Mouse (Mus musculus) CH12.LX (cell line): ENCODE measurements around the gene Cfap44. TPM values are rescaled to one million over a fixed set of nuclear protein-coding genes. Genes with fewer than 3 reads are reported as not detected.

Source experiments
- DNase-seq: peaks from one replicate; pipeline ENCODE4 v3.0.0-alpha.2; 2013; ENCODE audit errors: extremely low read depth
- H3K27ac ChIP-seq: 2 replicates; pipeline ENCODE4 v1.5.1; 2012; ENCODE audit warnings: low read depth, mild to moderate bottlenecking, control low read depth, moderate library complexity; ENCODE audit not compliant: insufficient read depth
- H3K27me3 ChIP-seq: replicated peaks from 2 replicates; pipeline ENCODE3; 2012; ENCODE audit warnings: inconsistent platforms
- H3K36me3 ChIP-seq, 2 experiments: replicated peaks in 1 of 2; 2 replicates each; pipeline versions ENCODE3 to v1.6.1; 2012; ENCODE audit warnings: inconsistent platforms in 1 of 2, low read length in 1 of 2, mild to moderate bottlenecking in 1 of 2, mixed read lengths in 1 of 2, moderate library complexity in 1 of 2; ENCODE audit not compliant: control insufficient read depth in 1 of 2, insufficient read depth in 1 of 2
- H3K4me1 ChIP-seq, 2 experiments: 2 replicates each; pipeline ENCODE4 v1.6.1; 2012; ENCODE audit warnings: inconsistent platforms in 1 of 2, moderate library complexity in 1 of 2; ENCODE audit not compliant: insufficient read depth in 2 of 2, control insufficient read depth in 1 of 2
- H3K4me2 ChIP-seq: 2 replicates; pipeline ENCODE4 v1.6.1; 2012; ENCODE audit warnings: low read depth, mild to moderate bottlenecking, control low read depth; ENCODE audit not compliant: poor library complexity, insufficient read depth, severe bottlenecking
- H3K4me3 ChIP-seq, 3 experiments: fragments of 150-350 bp in 1 of 3; sonication (generic) in 1 of 3; replicated peaks in 1 of 3; 2 replicates each; pipeline versions ENCODE3 to v1.5.1; 2011 to 2012; ENCODE audit warnings: low read depth in 2 of 3, low read length in 2 of 3, mild to moderate bottlenecking in 2 of 3, moderate library complexity in 2 of 3, control low read depth in 1 of 3, improper control_type of control experiment in 1 of 3, inconsistent platforms in 1 of 3, mixed read lengths in 1 of 3; ENCODE audit not compliant: poor library complexity in 1 of 3
- H3K79me2 ChIP-seq: replicated peaks from 2 replicates; pipeline ENCODE4 v1.6.1; 2012; ENCODE audit warnings: mild to moderate bottlenecking, moderate library complexity; ENCODE audit not compliant: control insufficient read depth, poor library complexity, insufficient read depth, severe bottlenecking; ENCODE audit errors: extremely low read depth
- H3K9ac ChIP-seq: 2 replicates; pipeline ENCODE4 v1.6.1; 2012; ENCODE audit warnings: low read depth, mild to moderate bottlenecking, control low read depth, moderate library complexity; ENCODE audit not compliant: insufficient read depth
- H3K9me3 ChIP-seq: replicated peaks from 2 replicates; pipeline ENCODE3; 2012; ENCODE audit warnings: low read length, inconsistent platforms, mixed read lengths
- BHLHE40 ChIP-seq: IDR thresholded peaks from 2 replicates; pipeline ENCODE4 v1.6.1; 2011; ENCODE audit warnings: mild to moderate bottlenecking, low read depth, low read length, improper control_type of control experiment
- CHD1 ChIP-seq: IDR thresholded peaks from 2 replicates; pipeline ENCODE4 v1.6.1; 2012; ENCODE audit warnings: low read depth, low read length, improper control_type of control experiment, inconsistent platforms
- CHD2 ChIP-seq: IDR thresholded peaks from 2 replicates; pipeline ENCODE4 v1.6.1; 2011; ENCODE audit warnings: low read length, improper control_type of control experiment
- CTCF ChIP-seq, 2 experiments: IDR thresholded peaks in 1 of 2; conservative IDR thresholded peaks in 1 of 2; 2 replicates each; pipeline ENCODE4 v1.5.1; 2011 to 2012; ENCODE audit warnings: low read depth in 2 of 2, low read length in 2 of 2, improper control_type of control experiment in 1 of 2, inconsistent platforms in 1 of 2, mild to moderate bottlenecking in 1 of 2, moderate library complexity in 1 of 2
- E2F4 ChIP-seq: IDR thresholded peaks from 2 replicates; pipeline ENCODE4 v1.6.1; 2011; ENCODE audit warnings: low read depth, low read length, improper control_type of control experiment; ENCODE audit not compliant: insufficient replicate concordance
- ELF1 ChIP-seq: IDR thresholded peaks from 2 replicates; pipeline ENCODE4 v1.6.1; 2014; ENCODE audit warnings: low read depth, mild to moderate bottlenecking, inconsistent platforms, low read length, improper control_type of control experiment
- EP300 ChIP-seq: IDR thresholded peaks from 2 replicates; pipeline ENCODE4 v1.6.1; 2011; ENCODE audit warnings: low read length, improper control_type of control experiment
- ETS1 ChIP-seq: conservative IDR thresholded peaks from 2 replicates; pipeline ENCODE4 v1.6.1; 2012; ENCODE audit warnings: low read depth, mild to moderate bottlenecking, inconsistent platforms, low read length, improper control_type of control experiment, moderate library complexity
- GABPA ChIP-seq: IDR thresholded peaks from 2 replicates; pipeline ENCODE4 v1.6.1; 2012; ENCODE audit warnings: low read depth, low read length, improper control_type of control experiment, inconsistent platforms; ENCODE audit not compliant: insufficient replicate concordance
- HCFC1 ChIP-seq: IDR thresholded peaks from 2 replicates; pipeline ENCODE4 v1.6.1; 2012; ENCODE audit warnings: low read depth, mild to moderate bottlenecking, inconsistent platforms, low read length, improper control_type of control experiment
- IRF4 ChIP-seq: IDR thresholded peaks from 2 replicates; pipeline ENCODE4 v1.6.1; 2014; ENCODE audit warnings: low read depth, mild to moderate bottlenecking, inconsistent platforms, low read length, improper control_type of control experiment
- JUN ChIP-seq: IDR thresholded peaks from 2 replicates; pipeline ENCODE4 v1.6.1; 2011; ENCODE audit warnings: low read depth, mild to moderate bottlenecking, low read length, improper control_type of control experiment, moderate library complexity; ENCODE audit not compliant: insufficient read depth
- JUND ChIP-seq: conservative IDR thresholded peaks from 2 replicates; pipeline ENCODE4 v1.6.1; 2011; ENCODE audit warnings: low read depth, low read length, improper control_type of control experiment
- KAT2A ChIP-seq: IDR thresholded peaks from 2 replicates; pipeline ENCODE4 v1.6.1; 2012; ENCODE audit warnings: low read length, improper control_type of control experiment, inconsistent platforms; ENCODE audit not compliant: insufficient replicate concordance
- MAFK ChIP-seq: IDR thresholded peaks from 2 replicates; pipeline ENCODE4 v1.6.1; 2011; ENCODE audit warnings: low read length, improper control_type of control experiment; ENCODE audit not compliant: insufficient replicate concordance
- MAX ChIP-seq: IDR thresholded peaks from 2 replicates; pipeline ENCODE4 v1.6.1; 2011; ENCODE audit warnings: low read length, improper control_type of control experiment
- MAZ ChIP-seq: IDR thresholded peaks from 2 replicates; pipeline ENCODE4 v1.6.1; 2012; ENCODE audit warnings: low read depth, mild to moderate bottlenecking, inconsistent platforms, low read length, improper control_type of control experiment, moderate library complexity
- MEF2A ChIP-seq: IDR thresholded peaks from 2 replicates; pipeline ENCODE4 v1.6.1; 2014; ENCODE audit warnings: low read depth, mild to moderate bottlenecking, inconsistent platforms, low read length, improper control_type of control experiment, borderline replicate concordance
- MXI1 ChIP-seq: IDR thresholded peaks from 2 replicates; pipeline ENCODE4 v1.6.1; 2011; ENCODE audit warnings: mild to moderate bottlenecking, low read depth, low read length, improper control_type of control experiment
- MYC ChIP-seq: IDR thresholded peaks from 2 replicates; pipeline ENCODE4 v1.6.1; 2011; ENCODE audit warnings: low read depth, mild to moderate bottlenecking, improper control_type of control experiment, low read length
- NELFE ChIP-seq: IDR thresholded peaks from 2 replicates; pipeline ENCODE4 v1.6.1; 2011; ENCODE audit warnings: low read depth, low read length, improper control_type of control experiment
- NRF1 ChIP-seq: IDR thresholded peaks from 2 replicates; pipeline ENCODE4 v1.6.1; 2014; ENCODE audit warnings: low read depth, mild to moderate bottlenecking, inconsistent platforms, low read length, improper control_type of control experiment, moderate library complexity
- PAX5 ChIP-seq: IDR thresholded peaks from 2 replicates; pipeline ENCODE4 v1.6.1; 2012; ENCODE audit warnings: low read length, inconsistent platforms, mixed read lengths
- POLR2A ChIP-seq: IDR thresholded peaks from 2 replicates; pipeline ENCODE4 v1.6.1; 2011; ENCODE audit warnings: low read depth, mild to moderate bottlenecking, improper control_type of control experiment, low read length
- POLR2AphosphoS2 ChIP-seq: IDR thresholded peaks from 2 replicates; pipeline ENCODE4 v1.6.1; 2011; ENCODE audit warnings: low read depth, low read length, improper control_type of control experiment
- RAD21 ChIP-seq: IDR thresholded peaks from 2 replicates; pipeline ENCODE4 v1.6.1; 2011; ENCODE audit warnings: low read depth, mild to moderate bottlenecking, low read length, improper control_type of control experiment, moderate library complexity
- SIN3A ChIP-seq: IDR thresholded peaks from 2 replicates; pipeline ENCODE4 v1.6.1; 2012; ENCODE audit warnings: low read length, improper control_type of control experiment, inconsistent platforms
- SMC3 ChIP-seq: IDR thresholded peaks from 2 replicates; pipeline ENCODE4 v1.6.1; 2011; ENCODE audit warnings: low read depth, low read length, improper control_type of control experiment
- TBP ChIP-seq: conservative IDR thresholded peaks from 2 replicates; pipeline ENCODE4 v1.6.1; 2011; ENCODE audit warnings: low read depth, low read length, improper control_type of control experiment
- TCF12 ChIP-seq: IDR thresholded peaks from 2 replicates; pipeline ENCODE4 v1.6.1; 2014; ENCODE audit warnings: low read depth, mild to moderate bottlenecking, inconsistent platforms, low read length, improper control_type of control experiment
- UBTF ChIP-seq: IDR thresholded peaks from 2 replicates; pipeline ENCODE4 v1.6.1; 2012; ENCODE audit warnings: low read depth, mild to moderate bottlenecking, inconsistent platforms, low read length, improper control_type of control experiment, moderate library complexity
- USF1 ChIP-seq: IDR thresholded peaks from 2 replicates; pipeline ENCODE4 v1.6.1; 2014; ENCODE audit warnings: low read depth, mild to moderate bottlenecking, inconsistent platforms, low read length, improper control_type of control experiment
- ZKSCAN1 ChIP-seq: IDR thresholded peaks from 2 replicates; pipeline ENCODE4 v1.6.1; 2012; ENCODE audit warnings: low read depth, inconsistent platforms, low read length, improper control_type of control experiment, borderline replicate concordance
- ZMIZ1 ChIP-seq: IDR thresholded peaks from 2 replicates; pipeline ENCODE4 v1.6.1; 2012; ENCODE audit warnings: low read depth, mild to moderate bottlenecking, inconsistent platforms, low read length, improper control_type of control experiment
- dilution Hi-C: fragments of 300-500 bp; cut with MboI; formaldehyde crosslinking; loops from 2 replicates; pipeline ENCODE4 v1.14.3; 2020; ENCODE audit warnings: low sequenced_read_pairs; ENCODE audit not compliant: extremely low pct_unique_long_range_greater_than_20kb, extremely low pct_ligation_motif_present
- in situ Hi-C: fragments of 300-500 bp; cut with MboI; formaldehyde crosslinking; loops from 3 replicates; pipeline ENCODE4 v1.14.3; 2019; ENCODE audit warnings: low sequenced_read_pairs, low pct_ligation_motif_present, low pct_unique_long_range_greater_than_20kb, mixed read lengths
- polyA plus RNA-seq: library from polyadenylated mRNA; unstranded; fragments of >175 nt; gene quantifications from 2 replicates; pipeline ENCODE4 v1.2.1, GENCODE M21; 2012; ENCODE audit warnings: low read depth; ENCODE audit not compliant: insufficient read length
- total RNA-seq, 2 experiments: library from RNA; depleted of rRNA; stranded (reverse); fragments of 300-350 nt in 1 of 2; fragments of >200 nt in 1 of 2; gene quantifications; 2 replicates each; pipeline ENCODE4 v1.2.3; 2012 to 2014

The Cfap44 gene
- total RNA-seq (2012; rRNA removed) (not detected in 2 replicates), total RNA-seq (2014; rRNA removed) (not detected in 2 replicates), polyA plus RNA-seq (not detected in 2 replicates)

DNA sequence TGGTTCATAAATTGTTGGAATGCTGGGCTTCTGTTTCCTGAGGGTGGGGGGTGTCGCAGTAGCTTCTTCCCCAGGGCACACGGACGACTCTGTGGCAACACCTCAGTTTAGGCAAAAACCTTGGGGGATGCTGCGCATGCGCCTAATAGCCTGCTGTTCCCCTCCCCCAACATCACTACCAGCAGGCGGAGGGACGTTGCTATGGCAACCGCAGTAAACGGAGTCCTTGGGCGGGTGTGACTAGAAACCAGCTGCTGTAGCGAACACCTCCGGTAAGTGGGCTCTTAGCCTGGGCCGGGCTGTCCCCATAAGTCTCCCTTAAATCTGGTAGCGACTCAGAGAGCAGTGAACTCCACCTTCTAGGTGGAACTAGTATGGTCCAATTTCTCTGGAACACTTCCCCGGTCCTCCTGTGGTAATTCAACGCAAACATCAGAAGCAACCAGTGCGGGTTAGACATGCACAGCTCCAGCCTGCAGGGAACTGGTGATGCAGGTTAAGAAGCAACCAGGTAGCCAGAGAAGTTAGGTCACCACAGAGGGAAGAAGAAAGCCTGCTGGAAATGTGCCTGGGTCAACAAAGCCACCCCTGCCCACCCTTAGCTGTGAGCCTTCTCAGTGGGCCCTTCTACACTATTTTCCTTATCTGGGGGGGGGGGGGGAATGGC, at the start of gene Cfap44:
Cfap44 (plus strand) TSS at position 220 of the 667 bp plus-strand sequence.
- in situ Hi-C loops: no loop called here
- Histone ChIP-seq H3K9ac (peak within 1 kb of the TSS; percentile 37), H3K9me3 (peaks cover 6% of the 10 kb centered on the region), H3K4me3 (peak within 1 kb of the TSS in 1 of 3 experiments; percentile 17), H3K27ac (no peak within 1 kb of the TSS), H3K4me1 (peaks cover 3 to 10% of the 10 kb centered on the region in 2 experiments; a peak in 3 of 4 replicates), H3K79me2 (no peaks in the 10 kb centered on the region), H3K27me3 (no peaks in the 10 kb centered on the region), H3K4me2 (peak within 1 kb of the TSS; percentile 85), H3K36me3 (peaks cover 0 to 6% of the 10 kb centered on the region in 2 experiments)
- peak; percentile 80 for DNase-seq
- TF ChIP-seq GABPA (no peak), PAX5 (no peak), SIN3A (peak; percentile 97), USF1 (no peak), IRF4 (peak; percentile 50; the same call in 1 of the 2 replicates), TBP (0 out of 2 replicates have a peak, but pooled peaks have one; percentile 62), CHD2 (peak; percentile 97), MXI1 (peak; percentile 99), ZMIZ1 (no peak), MAX (peak; percentile 80), UBTF (no peak), JUN (no peak), POLR2AphosphoS2 (no peak), ELF1 (peak; percentile 54; the same call in 1 of the 2 replicates), SMC3 (no peak), CTCF (conservative IDR thresholded peaks at IDR 0.05 in 1 of 2, IDR thresholded peaks at IDR 0.05 in 1 of 2; ENCODE audit: low read depth in 2 of 2, low read length in 2 of 2) (no peak), HCFC1 (peak; percentile 63; the same call in 1 of the 2 replicates), JUND (no peak), E2F4 (0 out of 2 replicates have a peak, but pooled peaks have one; percentile 35), NRF1 (peak; percentile 97), MEF2A (peak; percentile 46; the same call in 1 of the 2 replicates), MAZ (peak; percentile 82), KAT2A (no peak), ETS1 (peak; percentile 15; the same call in 1 of the 2 replicates), TCF12 (peak; percentile 52; the same call in 1 of the 2 replicates), BHLHE40 (peak; percentile 54; the same call in 1 of the 2 replicates), POLR2A (peak; percentile 71), MYC (peak; percentile 66; the same call in 1 of the 2 replicates), ZKSCAN1 (no peak), MAFK (no peak), NELFE (peak; percentile 78; the same call in 1 of the 2 replicates), RAD21 (no peak), EP300 (no peak), CHD1 (no peak)
- dilution Hi-C loops: no loop called here
